Mouse (Mus musculus) T-helper 1 cell (primary cell): ENCODE results near the gene Susd1.

Experiments used
- in situ Hi-C: fragments of 300-600 bp; cut with MboI, MseI; formaldehyde crosslinking; loops from one replicate; pipeline ENCODE4 v1.15.1; 2025; ENCODE audit warnings: high pct_unique_total_duplicates

The Susd1 gene

DNA sequence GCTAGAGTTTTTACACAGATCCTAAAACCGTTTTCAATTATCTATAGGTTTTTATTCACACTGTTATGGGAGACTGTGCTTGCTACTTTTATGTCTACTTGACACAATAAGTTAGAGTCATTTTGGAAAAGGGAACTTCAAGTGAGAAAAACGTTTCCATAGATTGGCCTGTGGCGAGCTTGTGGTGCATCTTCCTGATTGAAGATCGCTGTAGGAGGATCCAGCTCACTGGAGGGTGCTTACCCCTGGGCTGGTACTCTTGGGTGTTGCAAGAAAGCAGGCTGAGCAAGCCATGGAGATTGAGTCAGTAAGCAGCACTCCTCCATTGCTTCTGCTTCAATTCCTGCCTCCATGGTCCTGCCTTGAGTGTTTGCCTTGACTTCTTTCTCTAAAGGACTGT, 2.5 kb downstream of the Susd1 start:
- in situ Hi-C loops, result loop anchor here (5.0 kb wide), 1 partner anchor 64 kb away; no protein-coding TSS in a partner anchor

DNA sequence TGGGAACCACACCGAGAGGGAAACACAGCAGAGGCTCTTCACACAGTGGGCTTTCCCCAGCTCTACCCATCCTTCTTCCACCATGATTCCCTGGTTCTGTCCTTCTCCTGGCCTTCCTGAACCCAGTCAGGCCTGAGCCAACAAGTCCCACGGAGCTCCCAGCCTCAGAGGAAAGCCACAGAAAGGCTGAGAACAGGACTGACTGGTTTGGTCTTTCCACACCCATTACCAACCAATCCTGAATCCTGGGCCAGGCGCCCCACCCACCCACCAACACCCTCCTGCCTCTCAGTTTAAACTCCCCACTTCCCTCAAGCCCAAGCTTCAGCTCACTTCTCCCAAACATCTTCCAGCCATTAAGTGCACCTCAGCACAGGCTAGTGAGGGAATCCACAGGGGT, 4.4 kb downstream of the Susd1 start:
- in situ Hi-C loops, result no loop called here

DNA sequence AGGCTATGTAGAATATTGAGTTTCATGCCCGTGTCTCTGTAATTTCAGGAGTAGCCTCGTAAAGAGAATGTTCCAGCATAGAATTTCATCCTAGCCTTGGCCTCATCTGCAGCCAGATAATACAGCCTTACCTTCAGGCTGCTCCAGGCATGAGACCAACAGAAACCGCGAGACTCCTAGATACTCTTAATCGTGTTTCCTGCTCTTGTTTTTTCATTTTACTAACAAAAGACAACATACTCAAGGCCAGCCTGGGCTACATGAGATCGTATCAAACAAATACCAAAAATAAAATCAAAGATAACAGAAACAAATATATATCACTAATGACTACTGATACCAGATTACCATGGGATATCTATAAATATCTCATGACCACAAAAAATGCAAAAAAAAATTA, 9.3 kb downstream of the Susd1 start:
- in situ Hi-C loops, result no loop called here

DNA sequence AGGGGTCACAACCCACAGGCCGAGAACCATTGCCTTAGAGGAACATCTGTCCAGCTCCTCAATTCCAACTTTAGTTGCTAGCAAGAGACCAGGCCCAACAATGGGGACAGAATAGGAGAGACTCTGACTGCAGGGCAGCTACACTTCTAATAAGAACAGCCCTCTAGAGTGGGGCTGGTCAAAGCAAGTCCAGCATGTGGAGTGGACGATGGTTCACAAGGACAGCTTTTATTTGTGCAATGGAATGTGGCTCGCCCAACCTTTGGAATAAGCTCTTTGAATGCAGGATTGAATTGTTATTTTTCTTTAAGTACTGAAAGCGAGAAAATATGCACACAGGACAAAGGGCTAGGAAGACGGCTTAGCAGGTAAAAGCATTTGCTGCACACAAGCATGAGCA, 12.0 kb downstream of the Susd1 start:
- in situ Hi-C loops, result no loop called here

DNA sequence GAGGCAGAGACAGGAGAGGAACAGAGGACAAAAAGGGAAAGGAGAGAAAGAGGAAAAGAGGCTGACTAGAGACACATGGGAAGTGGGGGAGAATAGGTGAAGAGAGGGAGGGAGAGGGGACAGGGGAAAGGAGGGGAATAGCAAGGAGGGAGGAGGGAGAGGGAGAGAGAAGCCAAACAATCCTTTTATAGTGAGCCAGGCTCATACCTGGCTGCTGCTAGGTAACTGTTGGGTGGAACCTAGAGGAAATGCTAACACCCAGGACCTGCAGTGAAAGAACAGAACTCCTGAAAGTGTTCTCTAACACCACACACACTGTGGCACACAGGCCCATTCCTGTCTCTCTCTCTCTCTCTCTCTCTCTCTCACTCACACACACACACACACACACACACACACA, 15.6 kb downstream of the Susd1 start:
- in situ Hi-C loops, result no loop called here

DNA sequence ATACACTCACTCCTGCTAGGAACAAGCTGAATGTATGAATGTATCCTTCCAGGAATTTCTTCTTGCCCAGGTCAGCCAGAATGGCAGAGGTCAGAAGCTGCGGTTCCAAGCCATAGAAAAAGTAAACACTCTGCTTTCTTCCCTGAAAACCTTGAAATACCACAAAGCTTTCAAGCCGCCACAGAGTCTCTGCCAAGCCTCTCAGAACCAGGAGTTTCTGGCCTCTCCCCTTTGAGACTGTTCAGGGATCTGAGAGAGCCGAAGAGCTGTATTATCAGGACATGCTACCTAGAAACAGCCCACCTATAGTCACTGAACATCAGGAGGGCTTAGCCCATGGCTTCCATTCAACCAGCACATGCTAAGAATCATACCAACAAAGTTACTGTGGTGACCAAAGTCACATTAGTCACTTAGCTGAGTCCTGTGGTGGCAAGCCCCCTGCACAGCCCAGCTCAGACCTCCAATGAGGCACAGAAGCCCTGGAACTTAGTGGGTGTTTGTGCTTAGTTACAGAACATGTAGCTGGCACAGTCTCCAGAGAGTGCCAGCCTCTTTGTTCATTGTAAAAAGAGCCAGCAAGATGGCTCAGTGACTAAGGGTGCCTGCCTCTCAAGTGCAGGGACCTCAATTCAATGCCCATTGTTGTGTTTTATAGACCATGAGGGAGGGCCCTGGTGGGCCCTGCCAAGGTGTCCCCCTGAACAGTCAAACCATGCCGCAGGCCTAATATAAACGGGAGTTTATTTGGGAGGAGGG, 16.2 kb downstream of the Susd1 start:
- in situ Hi-C loops, result no loop called here

DNA sequence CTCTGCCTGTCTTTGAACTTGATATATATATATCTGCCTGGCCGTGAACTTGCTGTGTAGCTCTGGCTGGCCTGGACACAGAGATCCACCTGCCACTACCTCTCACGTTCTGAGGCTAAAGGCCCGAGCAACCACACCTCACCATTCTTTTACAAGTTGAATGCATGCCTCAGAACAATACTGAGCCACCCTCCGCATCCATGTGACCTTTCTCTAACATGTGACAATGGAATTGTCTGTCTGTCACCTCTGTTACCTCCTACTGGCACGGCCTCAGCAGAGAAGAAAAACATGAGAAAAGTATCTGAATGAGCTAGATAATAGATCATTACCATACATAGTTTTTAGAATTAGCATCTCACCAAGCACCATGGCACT, 17.1 kb downstream of the Susd1 start:
- in situ Hi-C loops, result no loop called here

DNA sequence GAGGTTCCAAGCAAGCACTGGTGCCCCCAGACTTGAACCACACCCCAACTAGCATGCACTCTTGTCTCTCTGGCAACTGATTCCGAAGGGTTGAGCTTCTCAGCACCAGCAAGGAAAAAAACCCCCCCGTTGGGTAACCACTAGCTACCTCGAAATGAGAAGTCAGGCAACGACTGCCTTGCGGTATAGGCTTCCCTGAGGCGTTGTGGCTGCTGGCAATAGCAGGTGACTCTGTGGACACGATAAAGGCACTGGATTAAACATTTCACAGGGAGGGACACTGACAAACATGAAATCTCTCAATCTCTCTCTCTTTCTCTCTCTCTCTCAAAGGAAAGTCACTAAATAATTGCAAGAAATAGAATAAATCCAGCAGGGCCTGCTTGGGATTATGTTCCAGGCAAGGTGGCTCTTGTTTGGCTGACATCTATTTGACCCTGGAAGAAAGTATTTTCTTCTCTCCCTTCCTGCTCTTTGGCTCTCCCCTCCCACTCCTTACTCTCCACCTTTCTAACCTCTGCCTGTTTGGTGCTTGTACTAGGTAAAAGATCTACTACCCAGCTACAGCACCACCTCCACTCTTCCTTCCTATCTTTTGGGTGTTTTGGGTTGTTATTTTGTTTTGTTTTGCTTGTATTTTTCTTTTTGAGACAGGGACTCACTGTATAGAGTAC, 17.6 kb downstream of the Susd1 start:
- in situ Hi-C loops, result no loop called here

DNA sequence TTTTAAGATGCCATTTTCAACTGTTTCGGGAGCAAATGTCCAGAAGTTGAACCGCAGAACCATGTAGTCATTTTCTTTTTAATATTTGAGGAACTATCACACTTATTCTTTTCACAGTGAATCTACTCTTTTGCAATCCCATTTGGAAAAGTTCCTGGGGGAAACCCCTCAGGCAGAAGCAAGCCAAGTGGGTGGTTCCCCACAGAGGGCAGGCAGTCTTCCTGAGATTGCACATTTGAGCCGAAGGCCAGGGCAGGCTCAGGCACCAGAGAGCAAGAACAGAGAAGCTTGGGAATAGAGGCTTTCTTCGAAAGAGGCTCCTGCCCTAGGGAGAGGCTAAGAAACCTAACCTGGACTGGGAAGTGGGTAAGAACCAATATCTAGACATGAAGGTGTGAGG, 19.2 kb downstream of the Susd1 start:
- in situ Hi-C loops, result no loop called here

DNA sequence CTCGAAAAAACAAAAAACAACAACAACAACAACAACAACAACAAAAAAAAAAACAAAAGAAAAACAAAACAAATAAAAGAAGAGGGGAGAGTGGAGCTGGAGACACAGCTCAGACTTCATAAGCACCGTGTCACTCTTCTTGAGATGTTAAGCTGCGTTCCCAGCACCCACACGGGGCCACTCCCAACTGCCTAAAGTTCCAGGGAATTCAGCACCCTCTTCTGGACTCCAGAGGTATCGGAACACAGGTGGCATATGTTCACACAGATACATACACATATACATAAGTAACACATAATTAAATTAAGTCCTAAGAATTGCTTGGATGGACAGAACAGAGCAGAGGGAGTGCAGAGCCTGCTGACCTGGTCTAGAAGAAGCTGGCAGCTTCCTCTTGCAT, 25.0 kb downstream of the Susd1 start:
- in situ Hi-C loops, result no loop called here

DNA sequence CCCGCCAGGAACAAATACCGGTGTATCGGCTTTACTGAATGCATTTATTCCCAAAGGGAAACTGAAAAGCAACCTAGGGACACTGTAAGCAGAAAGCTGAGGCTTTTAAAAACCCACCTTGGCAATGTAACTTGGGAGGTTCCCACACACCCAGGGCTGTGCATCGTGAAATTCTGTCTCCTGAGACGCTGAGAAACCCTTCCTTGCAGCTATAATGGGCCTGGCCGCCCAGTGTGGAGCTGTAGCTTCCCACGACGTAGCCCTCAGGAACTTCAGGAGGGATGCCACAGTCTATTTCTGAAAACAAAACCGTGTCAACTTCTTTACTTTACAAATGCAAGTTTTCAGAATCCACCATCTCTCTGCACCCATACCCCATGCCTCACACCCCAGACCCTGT, 27.3 kb downstream of the Susd1 start:
- in situ Hi-C loops, result no loop called here

DNA sequence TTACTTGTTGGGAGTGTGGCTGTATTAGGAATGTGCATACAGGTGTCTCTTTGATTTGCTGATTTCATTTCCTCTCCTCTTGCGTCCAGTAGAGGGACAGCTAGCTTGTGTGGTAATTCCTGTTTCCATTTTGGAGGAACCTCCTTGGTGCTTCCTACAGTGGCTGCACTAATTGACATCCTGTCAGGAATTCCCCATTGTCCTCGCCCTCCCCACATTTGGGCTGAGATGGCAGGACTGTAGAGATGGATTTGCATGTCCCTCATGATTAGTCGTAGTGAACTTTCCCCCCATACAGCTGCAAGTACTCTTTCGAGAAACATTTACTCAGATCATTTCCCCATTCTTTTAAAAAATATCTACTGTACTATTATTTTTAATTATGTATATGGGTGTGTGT, 30.7 kb downstream of the Susd1 start:
- in situ Hi-C loops, result no loop called here

DNA sequence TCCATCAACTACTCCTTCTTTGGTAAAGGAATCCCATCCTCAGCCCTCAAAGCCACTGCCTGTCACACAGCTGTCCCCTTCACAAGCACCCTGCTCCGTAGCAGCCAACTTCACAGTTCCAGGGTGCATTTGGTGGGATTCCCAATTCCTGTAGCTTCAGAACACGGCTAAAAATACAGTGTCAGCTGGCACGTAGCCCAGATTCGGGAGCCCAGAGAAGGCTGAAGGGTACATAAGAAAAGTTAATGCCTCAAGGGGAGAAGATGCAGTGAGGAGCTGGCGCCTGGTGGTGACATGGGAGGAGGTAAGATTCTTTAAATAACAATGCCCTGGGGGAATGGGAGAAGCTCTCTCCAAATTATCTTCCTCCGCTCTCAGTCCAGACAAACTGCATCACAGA, 34.1 kb downstream of the Susd1 start:
- in situ Hi-C loops, result no loop called here

DNA sequence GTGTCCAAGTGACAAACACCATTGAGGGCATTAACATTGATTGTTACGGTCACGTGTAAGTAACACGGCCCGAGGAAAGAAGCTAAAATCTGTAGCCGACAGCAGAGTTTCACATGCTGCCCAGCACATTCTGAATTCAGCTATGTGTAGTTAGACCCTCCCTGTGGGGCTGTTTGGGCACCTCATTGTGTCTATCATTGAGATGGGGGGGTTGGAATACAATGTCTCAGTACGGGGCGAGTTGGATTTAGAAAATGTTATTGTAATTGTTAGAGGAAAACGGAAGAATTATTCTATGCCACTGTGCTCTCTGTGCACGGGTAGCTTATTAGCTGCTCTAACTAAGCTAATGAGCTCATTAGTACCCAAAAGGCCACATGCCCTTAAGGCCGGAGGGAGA, 37.5 kb downstream of the Susd1 start:
- in situ Hi-C loops, result no loop called here

DNA sequence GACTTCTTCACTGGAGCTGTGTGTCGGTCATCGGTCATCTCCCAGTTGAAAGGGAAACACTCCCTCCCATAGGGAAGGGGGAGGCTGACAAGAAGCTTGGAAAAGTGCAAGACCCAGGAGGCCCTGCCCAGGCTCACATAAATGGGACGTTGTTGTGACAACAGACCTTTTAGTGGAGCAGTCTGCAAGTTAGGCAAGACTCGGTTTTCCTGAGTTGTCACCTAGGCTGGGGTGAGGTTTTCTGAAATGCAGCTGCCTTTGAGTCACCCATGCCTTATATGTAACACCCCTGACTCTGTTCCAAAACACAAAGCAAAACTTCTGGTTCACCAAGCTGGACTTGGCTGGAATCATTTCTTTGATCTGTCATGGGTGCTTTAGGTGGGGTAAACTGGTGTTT, 39.1 kb downstream of the Susd1 start:
- in situ Hi-C loops, result no loop called here

DNA sequence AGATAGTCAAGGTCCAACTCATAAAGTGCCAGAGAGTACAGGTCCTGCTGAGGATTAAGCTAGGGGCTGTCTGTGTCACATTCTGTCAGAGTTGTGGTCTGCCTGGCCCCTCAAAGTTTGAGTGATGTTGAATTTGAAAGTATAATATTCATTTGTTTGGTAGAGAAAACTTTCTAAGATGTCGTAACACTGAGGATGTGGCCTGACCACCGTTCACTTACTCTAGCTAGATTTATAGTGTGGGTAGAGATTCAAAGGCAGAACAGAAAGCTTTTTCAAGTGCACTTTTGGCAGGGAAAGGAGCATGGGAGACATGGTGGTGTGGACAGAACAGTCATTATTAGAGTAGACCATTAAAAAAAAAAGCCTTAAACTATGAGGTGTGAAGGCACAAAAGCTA, 42.9 kb downstream of the Susd1 start:
- in situ Hi-C loops, result no loop called here

DNA sequence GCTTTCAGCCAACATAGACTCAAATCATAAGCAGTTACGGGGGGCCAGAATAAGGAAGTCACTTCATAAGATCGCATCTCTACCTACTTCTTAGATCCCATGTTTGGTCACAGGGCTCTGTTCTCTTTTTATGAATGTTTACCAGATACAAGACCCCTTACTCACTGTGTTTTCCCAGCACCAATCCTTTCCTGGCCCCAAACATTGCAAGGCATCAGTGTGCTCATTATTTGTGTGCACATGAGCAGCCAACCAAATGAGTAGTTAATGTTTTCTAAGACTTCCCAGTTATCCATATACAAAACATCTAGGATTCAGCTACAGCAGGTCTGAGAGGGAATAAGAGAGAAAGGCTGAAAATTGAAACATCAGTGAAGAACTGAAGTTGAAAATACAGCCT, 44.3 kb downstream of the Susd1 start:
- in situ Hi-C loops, result no loop called here

DNA sequence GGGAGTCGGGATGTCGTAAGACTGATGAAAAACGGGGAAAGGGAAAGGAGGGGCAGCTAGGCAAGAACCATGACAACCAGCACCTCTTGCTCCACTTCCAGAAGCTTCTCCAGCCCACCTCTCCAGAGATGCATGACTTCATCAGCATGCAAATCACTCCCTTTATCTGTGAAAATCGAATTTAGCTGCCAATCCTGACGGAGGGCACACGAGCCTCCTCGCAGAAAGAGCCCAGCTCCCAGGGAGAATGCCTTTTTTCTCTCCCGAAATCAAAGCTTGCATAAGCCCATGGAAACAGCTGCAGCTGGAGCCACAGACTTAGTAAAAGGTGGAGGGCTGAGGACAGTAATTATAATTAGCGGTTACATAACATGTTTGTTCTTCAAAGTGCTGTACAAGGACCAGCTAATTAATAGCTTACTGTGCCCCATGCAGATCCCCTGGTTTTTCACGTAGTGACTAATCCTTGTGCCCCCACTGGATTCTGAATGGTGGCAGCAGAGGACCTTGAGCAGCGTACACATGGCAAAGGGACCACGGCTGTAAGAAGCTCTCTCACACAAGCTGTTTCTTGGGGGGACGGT, 49.9 kb downstream of the Susd1 start:
- in situ Hi-C loops, result no loop called here

DNA sequence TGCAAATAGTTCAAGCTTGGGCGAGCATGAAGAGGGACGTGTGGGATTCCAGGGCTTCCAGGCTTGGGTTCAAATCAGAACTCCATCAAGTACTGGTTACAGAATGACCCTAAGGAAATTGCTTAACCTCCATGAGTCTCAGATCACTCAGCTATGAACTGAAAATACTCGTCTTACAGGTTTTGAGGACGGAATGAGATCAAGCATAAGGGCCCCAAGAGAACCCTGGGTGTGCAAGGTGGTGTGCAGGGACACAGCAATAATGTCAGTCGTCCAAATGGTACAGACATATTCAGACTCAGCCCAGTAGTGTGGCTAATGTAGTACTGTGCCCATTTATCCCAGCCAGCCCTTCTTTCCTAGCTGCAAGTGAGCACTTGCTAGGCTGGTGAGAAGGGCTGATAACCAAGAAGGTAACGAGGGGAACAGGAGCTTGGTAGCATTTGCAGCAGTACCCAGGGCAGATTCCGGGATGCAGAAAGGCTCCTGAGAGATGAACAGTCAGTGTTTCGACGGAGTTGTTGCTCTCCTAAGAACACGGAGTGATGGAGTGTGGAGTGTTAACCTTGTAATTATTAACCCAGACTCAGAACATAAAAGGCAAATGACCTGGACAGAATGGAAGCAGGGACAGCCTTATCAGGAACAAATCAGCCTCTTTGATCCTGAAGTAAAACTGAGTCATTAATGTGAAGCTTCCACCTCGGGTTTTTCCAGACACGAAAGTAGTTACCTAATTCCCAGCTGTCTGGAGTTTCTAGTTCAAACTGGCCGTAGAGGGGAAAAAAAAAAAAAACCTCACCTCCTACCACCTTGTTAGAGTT, 50.8 kb downstream of the Susd1 start:
- in situ Hi-C loops, result no loop called here

DNA sequence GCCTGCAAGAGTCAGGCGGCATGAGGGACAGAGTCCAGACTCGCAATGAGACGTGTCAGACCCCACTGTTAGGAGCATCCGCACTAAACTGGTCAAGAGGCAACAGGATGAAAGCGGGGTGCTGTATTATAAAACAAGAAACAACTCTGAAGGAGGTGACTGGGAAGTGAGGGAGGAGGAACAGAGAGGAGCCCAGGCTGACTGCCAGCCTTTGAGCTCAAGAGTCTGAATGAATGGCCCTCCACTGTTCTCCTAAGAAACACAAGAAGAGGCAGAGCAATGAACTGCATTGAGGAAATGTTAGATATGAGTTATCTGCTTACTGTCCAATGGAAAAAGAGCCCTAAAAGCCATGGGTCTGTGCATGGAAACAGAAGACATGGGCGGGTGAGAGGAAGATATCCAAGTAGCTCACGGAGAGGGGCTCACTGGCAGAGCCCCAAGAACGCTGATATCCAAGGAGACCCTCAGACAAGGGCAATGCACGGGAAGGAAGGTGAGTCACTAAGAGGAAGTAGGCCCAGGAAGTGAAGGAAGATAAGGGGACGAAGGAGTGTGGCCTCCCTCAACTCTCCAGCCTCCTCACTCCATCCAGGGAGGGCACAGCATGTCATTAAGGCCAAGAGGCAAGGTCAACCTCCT, 53.1 kb downstream of the Susd1 start:
- in situ Hi-C loops, result no loop called here

DNA sequence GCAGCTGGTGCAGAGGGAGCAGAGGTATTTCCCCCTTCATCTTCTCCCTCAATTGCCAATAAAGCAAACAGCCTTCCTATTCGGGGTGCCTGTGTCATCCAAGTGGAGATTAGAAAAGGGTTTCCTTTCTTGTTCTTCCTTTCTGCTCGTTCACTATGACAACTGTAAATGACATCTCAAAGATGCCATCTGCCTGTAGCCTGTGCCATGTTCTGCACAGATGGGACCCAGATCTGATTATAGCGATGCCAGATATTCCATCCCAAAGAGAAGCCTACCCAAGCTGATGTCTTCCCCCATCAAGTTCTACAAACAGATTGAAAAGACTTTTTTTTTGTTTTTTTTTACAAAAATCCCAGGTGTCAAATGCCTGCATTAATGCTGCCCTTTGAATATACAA, 54.6 kb downstream of the Susd1 start:
- in situ Hi-C loops, result no loop called here

DNA sequence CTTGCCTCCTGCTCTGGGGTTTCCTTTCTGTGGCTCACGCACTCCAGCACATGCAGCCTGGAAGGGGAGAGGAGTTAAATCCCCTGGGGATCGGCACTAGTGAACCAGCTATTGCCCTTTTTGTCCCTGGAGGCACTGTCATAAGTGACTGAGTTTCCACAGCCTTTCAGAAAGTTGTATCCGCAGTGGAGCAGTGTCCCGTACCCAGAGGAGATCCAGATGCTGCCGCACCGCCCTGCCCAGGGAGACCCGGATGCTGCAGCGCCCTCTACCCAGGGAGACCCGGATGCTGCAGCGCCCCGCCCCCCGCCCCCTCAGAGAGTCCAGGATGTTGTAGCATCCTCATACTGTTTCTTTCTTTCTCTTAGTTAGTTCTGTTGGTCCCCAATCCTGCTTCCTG, 56.3 kb downstream of the Susd1 start:
- in situ Hi-C loops, result no loop called here
